Mouse (Mus musculus): ENCODE data around the gene Zfp36l2.

The Zfp36l2 gene

DNA sequence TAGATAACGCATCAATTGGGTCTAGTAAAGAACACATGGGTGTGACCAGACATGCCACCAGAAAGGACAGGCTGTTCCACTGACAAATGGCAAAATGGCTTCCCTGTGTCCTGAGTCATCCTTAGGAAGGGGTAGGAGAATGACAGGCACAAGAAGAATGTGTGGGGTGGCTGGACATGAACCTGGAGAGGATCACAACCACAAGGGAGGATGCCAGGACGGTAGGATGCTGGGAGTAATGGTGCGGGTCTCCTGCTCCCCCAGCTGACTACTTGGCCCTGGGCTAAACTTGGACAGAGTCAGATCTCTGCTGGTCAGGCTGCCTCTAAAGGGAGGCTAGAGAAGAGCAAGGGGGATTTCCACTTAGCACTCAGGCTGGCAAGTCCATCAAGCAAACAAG lies 8.1 kb upstream of the Zfp36l2 start:
- in situ Hi-C loops (cut with MboI, MseI): loop anchor here in 1 of 2 experiments (10.0 kb wide), 1 partner anchor 301 kb away; no protein-coding TSS in a partner anchor

DNA sequence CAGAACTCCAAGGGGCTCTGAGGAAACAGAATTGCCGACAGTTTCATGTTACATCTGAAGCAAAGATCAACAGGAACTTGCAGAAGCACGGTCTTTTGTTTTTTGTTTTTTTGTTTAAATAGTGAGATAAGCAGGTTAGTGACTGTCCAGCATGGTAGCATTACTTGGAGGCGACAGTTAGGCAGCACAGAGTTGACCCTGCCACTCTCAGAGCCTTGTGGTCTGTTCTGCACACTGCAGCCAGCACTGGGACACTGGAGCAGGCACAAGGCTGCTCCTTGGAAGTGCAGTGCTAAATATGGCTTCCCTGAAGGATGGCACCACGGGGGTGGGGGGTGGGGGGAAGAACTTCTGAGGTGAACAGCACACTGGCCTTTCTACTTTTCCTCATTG lies 7.3 kb upstream of the Zfp36l2 start:
- in situ Hi-C loops (cut with MboI, MseI): loop anchor here in 1 of 2 experiments (10.0 kb wide), 1 partner anchor 300 kb away; no protein-coding TSS in a partner anchor

DNA sequence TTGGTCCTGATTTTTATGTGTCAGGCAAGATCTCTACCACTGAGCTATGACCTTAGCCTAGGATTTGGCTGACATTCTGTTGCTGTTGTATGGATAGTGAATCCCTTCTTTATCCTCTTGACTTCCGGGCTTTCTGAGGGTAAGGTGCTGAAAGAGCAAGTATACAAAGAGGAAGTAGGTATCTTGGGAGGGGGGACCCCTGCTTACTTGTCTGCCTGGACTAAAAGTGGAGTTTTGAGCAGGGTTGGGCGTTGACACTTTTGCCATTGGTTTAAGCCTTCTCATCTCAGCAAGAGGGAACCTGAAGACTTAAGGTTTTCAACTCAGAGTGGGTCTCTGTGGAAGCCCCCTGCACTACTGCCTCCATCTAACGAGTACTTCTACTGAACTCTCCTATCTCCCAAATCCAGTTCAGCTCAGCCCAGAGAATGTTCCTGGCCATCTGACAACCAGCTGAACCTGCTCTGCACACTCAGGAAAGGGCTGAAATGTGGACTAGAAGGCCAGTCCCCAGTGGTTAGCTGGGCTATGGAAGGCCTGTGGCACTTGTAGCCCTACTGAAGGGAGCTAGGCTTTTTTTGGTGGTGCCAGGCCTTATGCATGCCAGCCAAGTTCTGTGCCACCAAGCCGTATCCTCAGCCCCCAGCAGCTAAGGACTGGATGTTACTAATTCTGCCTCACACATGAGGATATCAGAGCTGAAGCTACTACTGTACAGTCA lies 6.7 kb upstream of the Zfp36l2 start:
- in situ Hi-C loops (cut with MboI, MseI): loop anchor here (5.0 to 10.0 kb wide), 4 partner anchors 82 to 300 kb away; no protein-coding TSS in a partner anchor

GRCm38 (mm10) chr17:84193411-84193810 lies 5.7 kb upstream of the Zfp36l2 start:
- in situ Hi-C loops (cut with MboI, MseI): loop anchor here (5.0 to 10.0 kb wide), 4 partner anchors 81 to 299 kb away; no protein-coding TSS in a partner anchor

DNA sequence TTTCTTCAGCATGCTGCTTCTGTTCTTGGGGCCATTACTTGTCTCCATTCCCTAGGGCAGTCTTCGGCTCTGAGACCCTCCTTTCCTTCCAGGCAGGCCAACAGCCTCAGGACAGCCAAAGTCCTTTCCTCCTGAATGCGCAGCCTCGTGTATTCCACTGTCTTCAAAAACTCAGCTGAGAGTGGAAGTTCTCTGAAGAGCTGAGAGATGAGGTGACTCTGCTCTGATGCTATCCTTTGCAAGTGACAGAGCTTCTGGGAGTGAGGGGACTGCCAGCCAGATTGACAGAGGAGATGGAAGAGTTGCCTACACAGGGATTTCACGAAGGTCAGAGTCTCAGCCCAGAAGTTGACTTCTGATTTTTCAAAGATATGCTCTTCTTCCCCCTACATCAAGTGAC lies 4.2 kb upstream of the Zfp36l2 start:
- in situ Hi-C loops (cut with MboI, MseI): loop anchor here (5.0 to 10.0 kb wide), 4 partner anchors 80 to 297 kb away; no protein-coding TSS in a partner anchor

- in situ Hi-C loops (cut with MboI, MseI): loop anchor here (5.0 to 10.0 kb wide), 4 partner anchors 79 to 296 kb away; no protein-coding TSS in a partner anchor
Measured at GRCm38 (mm10) chr17:84190885-84191284, 3.1 kb upstream of the Zfp36l2 start.

GRCm38 (mm10) chr17:84189127-84189854 lies 1.5 kb upstream of the Zfp36l2 start:
- in situ Hi-C loops (cut with MboI, MseI): loop anchor here (5.0 kb wide), 1 partner anchor 1508 kb away; no protein-coding TSS in a partner anchor

DNA sequence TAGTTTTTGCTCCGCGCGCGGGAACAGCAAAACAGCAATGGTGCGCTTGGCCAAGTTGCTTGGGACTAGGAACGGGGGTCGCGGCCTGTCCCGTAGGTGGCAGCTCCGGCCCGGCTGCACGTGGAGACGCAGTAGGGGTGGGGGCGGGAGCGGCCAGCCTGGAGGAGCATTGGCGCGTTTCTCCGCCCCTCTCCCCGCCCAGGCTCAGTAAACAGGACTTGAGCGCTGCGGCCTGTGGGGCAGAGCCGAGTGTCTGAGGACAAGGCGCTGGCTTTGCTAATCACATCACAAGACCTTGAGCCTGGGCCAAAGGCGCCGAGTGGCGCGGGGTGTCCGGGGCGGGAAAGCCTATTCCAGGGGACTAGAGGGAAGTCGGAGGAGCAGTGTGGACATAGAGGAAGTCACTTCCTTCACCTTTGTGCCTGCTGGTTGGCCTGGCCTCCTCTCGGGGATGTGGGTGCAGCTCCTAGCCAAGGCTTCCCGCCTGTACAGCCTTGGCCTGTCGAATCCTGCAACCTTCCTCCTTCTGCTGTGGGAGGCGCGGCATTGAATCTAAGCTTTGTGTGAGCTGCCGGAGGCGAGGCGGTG lies 721 bp upstream of the Zfp36l2 start:
- in situ Hi-C loops (cut with MboI, MseI): loop anchor here (5.0 kb wide), 1 partner anchor 1509 kb away; no protein-coding TSS in a partner anchor

GRCm38 (mm10) chr17:84187264-84187663 lies 483 bp downstream of the Zfp36l2 start:
- in situ Hi-C loops (cut with MboI, MseI): loop anchor here (5.0 kb wide), 1 partner anchor 1510 kb away; no protein-coding TSS in a partner anchor

- in situ Hi-C loops (cut with MboI, MseI): loop anchor here (5.0 kb wide), 1 partner anchor 1511 kb away; no protein-coding TSS in a partner anchor
Measured at GRCm38 (mm10) chr17:84186451-84187202, 1.1 kb downstream of the Zfp36l2 start.

GRCm38 (mm10) chr17:84185581-84186450 lies 1.9 kb downstream of the Zfp36l2 start:
- in situ Hi-C loops (cut with MboI, MseI): loop anchor here (5.0 kb wide), 1 partner anchor 1511 kb away; no protein-coding TSS in a partner anchor

DNA sequence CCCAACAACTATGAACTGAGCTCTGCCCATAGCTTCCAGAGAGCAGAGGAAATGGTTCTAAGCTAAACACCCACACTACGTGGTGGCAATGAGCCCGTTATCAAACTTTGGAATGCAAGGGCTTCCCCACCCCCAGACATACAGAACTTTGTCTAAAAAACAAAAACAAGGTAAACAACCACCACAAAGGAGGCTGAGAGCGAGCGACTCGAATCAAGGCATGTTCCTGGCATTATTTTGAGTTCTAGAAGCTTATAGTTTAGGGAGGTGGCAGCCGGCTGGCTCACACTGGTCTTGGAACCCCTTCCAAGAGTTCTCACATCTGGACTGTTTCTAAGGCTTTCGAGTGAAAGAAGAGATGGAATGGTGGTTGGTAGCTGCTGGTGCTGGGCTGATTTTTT lies 2.7 kb downstream of the Zfp36l2 start:
- in situ Hi-C loops (cut with MboI, MseI): loop anchor here (5.0 kb wide), 1 partner anchor 1512 kb away; no protein-coding TSS in a partner anchor

GRCm38 (mm10) chr17:84183291-84183781 lies 4.4 kb downstream of the Zfp36l2 start:
- in situ Hi-C loops (cut with MboI, MseI): no loop called here

DNA sequence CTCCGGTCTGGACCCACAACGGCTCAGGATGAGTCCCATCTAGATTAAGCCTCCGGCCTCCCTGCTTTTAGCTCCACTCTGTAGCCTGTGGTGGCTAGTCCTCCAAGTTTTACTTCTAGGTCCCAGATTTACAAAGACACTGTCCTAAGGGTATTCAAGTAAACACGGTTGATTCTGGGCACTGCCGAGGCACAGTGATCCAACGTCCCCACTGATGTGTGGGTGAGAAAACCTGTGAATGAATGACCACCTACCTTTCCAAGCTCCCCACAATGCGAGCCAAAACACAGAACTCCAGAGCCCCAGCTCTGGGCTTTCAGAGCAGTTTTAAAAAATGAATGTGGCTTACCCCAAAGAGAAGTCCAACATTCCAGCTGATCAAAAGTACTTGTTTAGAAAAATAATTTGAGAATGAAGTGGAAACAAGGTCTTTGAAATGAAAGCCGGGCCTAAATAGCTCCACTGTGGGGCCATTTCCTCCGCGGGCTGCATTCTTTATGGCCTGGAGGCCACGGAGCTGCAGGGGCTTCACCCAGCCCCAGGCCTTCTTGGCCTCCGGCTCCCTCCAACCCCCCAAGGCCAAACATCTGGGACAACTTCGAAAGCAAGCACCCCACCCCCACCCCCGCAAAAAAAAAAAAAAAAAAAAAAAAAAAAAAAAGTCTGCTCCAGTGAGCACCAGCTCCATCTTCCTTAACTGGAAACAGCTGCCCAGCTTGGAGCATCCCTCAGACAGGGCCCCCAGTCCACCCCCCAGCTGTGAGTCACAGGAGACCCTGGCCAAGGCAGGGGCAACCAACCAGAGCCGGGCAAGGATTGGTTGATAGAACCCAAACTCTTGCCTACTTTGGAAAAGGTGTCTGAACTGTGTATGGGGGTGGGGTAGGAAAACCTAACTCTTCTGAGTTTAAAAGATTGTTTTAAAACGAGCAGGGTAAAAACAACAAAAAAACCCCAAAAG lies 5.2 kb downstream of the Zfp36l2 start:
- in situ Hi-C loops (cut with MboI, MseI): no loop called here

DNA sequence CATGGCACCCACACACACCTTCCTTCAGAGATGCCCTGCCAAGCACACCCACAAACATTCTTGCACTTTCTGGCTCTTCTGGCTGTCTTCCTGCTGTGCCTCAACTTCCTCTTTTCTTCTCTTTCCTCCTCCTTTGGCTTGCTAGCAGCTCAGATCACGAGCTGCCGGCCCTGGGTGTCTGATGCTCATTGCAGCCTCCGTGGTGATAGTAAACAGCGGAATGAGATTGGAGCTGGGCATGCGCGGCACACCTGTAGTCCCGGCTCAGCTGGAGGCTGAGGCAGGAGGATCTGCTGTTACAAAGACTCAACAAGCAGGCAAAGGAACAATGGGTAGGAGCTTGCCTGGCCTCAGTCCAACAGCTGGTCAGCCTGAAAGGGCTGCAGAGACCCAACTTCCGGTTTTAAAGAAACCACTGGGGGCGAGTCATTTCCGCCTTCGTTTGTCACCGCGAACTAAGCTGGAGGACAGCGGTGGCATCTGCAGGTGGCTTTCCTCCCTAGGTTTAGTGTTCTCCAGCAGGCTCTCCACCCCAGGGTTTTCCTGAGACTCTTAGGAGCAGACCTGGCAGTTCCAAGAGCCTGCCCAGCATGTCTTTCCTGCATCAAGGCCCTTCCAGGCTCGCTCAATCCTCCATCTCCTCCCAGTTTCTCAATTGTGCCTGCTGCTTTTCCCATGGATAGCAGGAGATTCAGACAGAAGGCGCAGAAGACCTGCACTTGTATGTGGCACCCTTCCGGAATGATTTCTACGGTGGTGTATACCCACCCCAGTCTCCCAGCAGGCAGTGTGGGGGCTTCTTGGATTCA lies 6.0 kb downstream of the Zfp36l2 start:
- in situ Hi-C loops (cut with MboI, MseI): no loop called here

- in situ Hi-C loops (cut with MboI, MseI): no loop called here
Measured at GRCm38 (mm10) chr17:84180715-84181501, 6.8 kb downstream of the Zfp36l2 start.

GRCm38 (mm10) chr17:84179973-84180365 lies 7.8 kb downstream of the Zfp36l2 start:
- in situ Hi-C loops (cut with MboI, MseI): loop anchor here in 1 of 2 experiments (5.0 kb wide), 1 partner anchor 53 kb away; no protein-coding TSS in a partner anchor
